Mouse (Mus musculus) forebrain, embryonic 13.5 days (tissue): ENCODE data around the gene Eif3g. TPM values are rescaled to one million over a fixed set of nuclear protein-coding genes. Genes with fewer than 3 reads are reported as not detected.
A peak's percentile ranks its signal among the peaks of the same experiment; 100 is the strongest.

Source experiments
- ATAC-seq: fragments of 200-750 bp; cut with Nextera tagmentation; 2 replicates; pipeline ENCODE4 v1.8.0; 2017
- H3K27ac ChIP-seq: fragments of 300-500 bp; sonication (generic); 2 replicates; pipeline ENCODE4 v1.5.1; 2015; ENCODE audit warnings: inconsistent platforms, mild to moderate bottlenecking, moderate library complexity
- H3K27me3 ChIP-seq: fragments of 300-500 bp; sonication (generic); 2 replicates; pipeline ENCODE4 v1.6.1; 2015; ENCODE audit warnings: mild to moderate bottlenecking, inconsistent platforms
- H3K36me3 ChIP-seq: fragments of 300-500 bp; sonication (generic); 2 replicates; pipeline ENCODE4 v1.6.1; 2015; ENCODE audit warnings: mild to moderate bottlenecking, inconsistent platforms; ENCODE audit not compliant: poor library complexity, severe bottlenecking
- H3K4me1 ChIP-seq: fragments of 300-500 bp; sonication (generic); 2 replicates; pipeline ENCODE4 v1.6.1; 2015; ENCODE audit warnings: inconsistent platforms
- H3K4me2 ChIP-seq: fragments of 300-500 bp; sonication (generic); 2 replicates; pipeline ENCODE4 v1.6.1; 2015; ENCODE audit warnings: inconsistent platforms, mild to moderate bottlenecking, moderate library complexity
- H3K4me3 ChIP-seq: fragments of 300-500 bp; sonication (generic); 2 replicates; pipeline ENCODE4 v1.5.1; 2015; ENCODE audit warnings: mild to moderate bottlenecking, inconsistent platforms
- H3K9ac ChIP-seq: fragments of 300-500 bp; sonication (generic); 2 replicates; pipeline ENCODE4 v1.6.1; 2015; ENCODE audit warnings: mild to moderate bottlenecking, inconsistent platforms
- H3K9me3 ChIP-seq: fragments of 300-500 bp; sonication (generic); replicated peaks from 2 replicates; pipeline ENCODE4 v1.6.1; 2016; ENCODE audit warnings: inconsistent platforms
- WGBS: fragments of 180-500 bp; shearing (Covaris S2); methylation state at CpG from one replicate; pipeline ENCODE4 v1.1.7; 2015; 5-methylcytosine and 5-hydroxymethylcytosine counted together
- polyA plus RNA-seq: library from polyadenylated mRNA; unstranded; fragments of >200 nt; fragmentation: Nextera tagmentation; extraction: Ambion mirVana; gene quantifications from 2 replicates; pipeline ENCODE4 v1.2.1, GENCODE M21; 2015

Eif3g gene
- 327 and 332 TPM in 2 replicates for polyA plus RNA-seq

- 5% methylated on average over 34 of the region's 34 CpGs for WGBS
- Histone ChIP-seq H3K9me3 (no peaks in the 10 kb centered on the region), H3K4me3 (peak within 1 kb of the TSS; percentile 97), H3K27me3 (peaks cover 3% of the 10 kb centered on the region; the same call in 1 of the 2 replicates), H3K36me3 (peaks cover 37% of the 10 kb centered on the region), H3K4me2 (peak within 1 kb of the TSS; percentile 99), H3K4me1 (peaks cover 15% of the 10 kb centered on the region), H3K9ac (peak within 1 kb of the TSS; percentile 95), H3K27ac (0 out of 2 replicates have a peak within 1 kb of the TSS, but pooled peaks have one; percentile 8)
- peak; percentile 90 for ATAC-seq
Observed at GRCm38 (mm10) chr9:20898511-20899073, at the start of gene Eif3g. Eif3g (minus strand) TSS chr9:20898623.

GRCm38 (mm10) chr9:20946066-20946880 is 47.9 kb upstream of the Eif3g start:
- 88% methylated on average over 16 of the region's 16 CpGs for WGBS

GRCm38 (mm10) chr9:20944697-20945370 is 46.4 kb upstream of the Eif3g start:
- ATAC-seq, result no peak
- H3K27me3 ChIP-seq, result no peaks in the 10 kb centered on the region
- no peak overlapping the region for H3K27ac ChIP-seq
- no peaks in the 10 kb centered on the region for H3K9me3 ChIP-seq
- no peak overlapping the region for H3K4me2 ChIP-seq
- H3K9ac ChIP-seq, result no peak overlapping the region
- WGBS, result 73% methylated on average over 4 of the region's 4 CpGs
- H3K36me3 ChIP-seq, result peaks cover 33% of the 10 kb centered on the region
- H3K4me1 ChIP-seq, result peaks cover 23% of the 10 kb centered on the region
- no peak overlapping the region for H3K4me3 ChIP-seq

More at GRCm38 (mm10) chr9:20946066-20946880, 47.9 kb upstream of the Eif3g start:
- H3K9ac ChIP-seq, result 0 out of 2 replicates have a peak overlapping the region, but pooled peaks have one; percentile 21
- H3K36me3 ChIP-seq, result peaks cover 18% of the 10 kb centered on the region
- no peak for ATAC-seq
- H3K9me3 ChIP-seq, result no peaks in the 10 kb centered on the region
- no peaks in the 10 kb centered on the region for H3K27me3 ChIP-seq
- H3K4me3 ChIP-seq, result no peak overlapping the region
- H3K4me2 ChIP-seq, result no peak overlapping the region
- no peak overlapping the region for H3K27ac ChIP-seq
- H3K4me1 ChIP-seq, result peaks cover 36% of the 10 kb centered on the region

GRCm38 (mm10) chr9:20943911-20944310 is 45.5 kb upstream of the Eif3g start:
- no peak overlapping the region for H3K27ac ChIP-seq
- H3K9me3 ChIP-seq, result no peaks in the 10 kb centered on the region
- H3K9ac ChIP-seq, result peak overlapping the region; percentile 54
- 7% methylated on average over 2 of the region's 2 CpGs for WGBS
- no peak overlapping the region for H3K4me3 ChIP-seq
- ATAC-seq, result peak; percentile 59; the same call in 1 of the 2 replicates
- H3K36me3 ChIP-seq, result peaks cover 42% of the 10 kb centered on the region
- H3K4me2 ChIP-seq, result no peak overlapping the region
- H3K27me3 ChIP-seq, result no peaks in the 10 kb centered on the region
- peaks cover 23% of the 10 kb centered on the region for H3K4me1 ChIP-seq

DNA sequence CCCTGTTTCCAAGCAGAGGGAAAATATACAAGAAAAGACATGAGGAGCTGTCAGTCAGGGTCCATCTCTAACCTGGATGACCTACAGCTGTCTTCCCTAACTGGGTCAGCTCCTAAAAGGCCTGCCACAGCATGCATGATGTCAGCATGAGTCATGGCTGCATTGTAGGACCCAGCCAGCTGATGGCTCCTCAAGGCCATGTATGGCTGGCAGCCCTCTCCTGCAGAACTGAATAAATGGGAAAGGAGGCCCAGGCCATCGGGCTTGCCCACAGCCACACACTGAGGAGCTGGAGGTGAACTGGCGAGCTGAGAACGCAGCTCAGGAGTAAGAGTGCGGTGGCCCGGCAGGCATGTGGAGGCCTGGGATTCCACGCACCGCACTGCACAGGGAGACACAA is 45.0 kb upstream of the Eif3g start:
- Histone ChIP-seq H3K9me3 (no peaks in the 10 kb centered on the region), H3K9ac (no peak overlapping the region), H3K4me3 (no peak overlapping the region), H3K27ac (no peak overlapping the region), H3K4me2 (no peak overlapping the region), H3K36me3 (peaks cover 47% of the 10 kb centered on the region), H3K4me1 (peaks cover 23% of the 10 kb centered on the region), H3K27me3 (no peaks in the 10 kb centered on the region)
- WGBS, result 93% methylated on average over 7 of the region's 7 CpGs
- no peak for ATAC-seq

DNA sequence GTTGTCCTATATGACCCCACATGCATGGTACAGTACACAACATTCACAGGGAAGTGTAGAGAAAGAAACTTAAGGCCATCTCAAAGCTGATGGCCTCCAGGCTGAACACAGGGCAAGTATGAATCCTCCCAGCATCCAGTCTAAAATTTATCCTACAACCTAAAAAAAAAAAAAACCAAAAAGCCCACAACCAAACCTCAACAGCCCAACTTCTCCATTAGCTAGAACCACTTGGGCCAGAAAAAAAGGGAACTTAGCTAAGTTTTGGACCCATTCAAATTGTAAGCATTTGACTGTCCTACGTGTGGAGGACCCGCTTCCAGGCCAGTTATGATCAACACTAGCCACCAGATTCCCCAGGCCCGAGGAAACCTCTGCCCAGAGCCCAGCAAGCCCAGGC is 24.8 kb upstream of the Eif3g start:
- 96% methylated on average over 3 of the region's 3 CpGs for WGBS
- H3K9ac ChIP-seq, result no peak overlapping the region
- H3K36me3 ChIP-seq, result peaks cover 98% of the 10 kb centered on the region
- no peaks in the 10 kb centered on the region for H3K4me1 ChIP-seq
- no peak overlapping the region for H3K4me3 ChIP-seq
- no peak overlapping the region for H3K4me2 ChIP-seq
- ATAC-seq, result no peak
- H3K27ac ChIP-seq, result no peak overlapping the region
- H3K27me3 ChIP-seq, result no peaks in the 10 kb centered on the region
- H3K9me3 ChIP-seq, result no peaks in the 10 kb centered on the region

DNA sequence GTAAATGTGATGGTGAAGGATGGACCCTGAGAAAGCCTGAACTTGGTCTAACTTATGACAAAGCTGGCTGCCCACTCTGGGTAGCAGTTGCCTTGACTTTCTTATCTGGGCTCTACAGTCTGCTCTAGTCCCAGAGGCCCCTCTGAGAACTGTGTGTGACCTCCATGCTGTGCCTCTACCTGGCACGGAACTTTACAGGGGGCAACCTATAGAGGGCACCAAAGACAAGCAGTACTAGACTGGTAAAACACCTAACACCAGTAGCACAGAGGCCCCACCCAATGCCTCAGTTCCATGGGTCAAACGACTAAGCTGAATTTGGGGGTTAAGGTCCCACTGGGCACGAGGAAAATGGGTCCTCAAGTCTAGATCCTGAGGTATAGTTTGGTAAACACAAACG is 17.7 kb upstream of the Eif3g start:
- ATAC-seq, result no peak
- Histone ChIP-seq H3K36me3 (peaks cover 100% of the 10 kb centered on the region), H3K9me3 (no peaks in the 10 kb centered on the region), H3K4me2 (no peak overlapping the region), H3K27me3 (no peaks in the 10 kb centered on the region), H3K4me1 (no peaks in the 10 kb centered on the region), H3K4me3 (no peak overlapping the region), H3K9ac (no peak overlapping the region), H3K27ac (no peak overlapping the region)
- 84% methylated on average over 4 of the region's 4 CpGs for WGBS

- WGBS, result 77% methylated on average over 9 of the region's 9 CpGs
- Histone ChIP-seq H3K4me1 (no peaks in the 10 kb centered on the region), H3K4me2 (no peak overlapping the region), H3K4me3 (no peak overlapping the region), H3K9ac (no peak overlapping the region), H3K36me3 (peaks cover 100% of the 10 kb centered on the region), H3K27me3 (no peaks in the 10 kb centered on the region), H3K9me3 (no peaks in the 10 kb centered on the region), H3K27ac (no peak overlapping the region)
- ATAC-seq, result no peak
Observed at GRCm38 (mm10) chr9:20909948-20910347, 11.5 kb upstream of the Eif3g start.

- peaks cover 33% of the 10 kb centered on the region for H3K36me3 ChIP-seq
- peaks cover 3% of the 10 kb centered on the region; the same call in 1 of the 2 replicates for H3K27me3 ChIP-seq
- H3K4me3 ChIP-seq, result no peak overlapping the region
- H3K4me1 ChIP-seq, result peaks cover 10% of the 10 kb centered on the region
- no peaks in the 10 kb centered on the region for H3K9me3 ChIP-seq
- ATAC-seq, result no peak
- no peak overlapping the region for H3K4me2 ChIP-seq
- H3K27ac ChIP-seq, result no peak overlapping the region
- whole genome bisulfite sequencing, result 49% methylated on average over 6 of the region's 6 CpGs
- H3K9ac ChIP-seq, result no peak overlapping the region
Observed at GRCm38 (mm10) chr9:20902174-20902491, 3.7 kb upstream of the Eif3g start.

GRCm38 (mm10) chr9:20901466-20902173 is 3.2 kb upstream of the Eif3g start:
- peaks cover 33% of the 10 kb centered on the region for H3K36me3 ChIP-seq
- no peak for ATAC-seq
- 18% methylated on average over 13 of the region's 13 CpGs for WGBS
- no peak overlapping the region for H3K4me2 ChIP-seq
- no peaks in the 10 kb centered on the region for H3K9me3 ChIP-seq
- peaks cover 15% of the 10 kb centered on the region for H3K4me1 ChIP-seq
- H3K27ac ChIP-seq, result no peak overlapping the region
- H3K4me3 ChIP-seq, result no peak overlapping the region
- peaks cover 3% of the 10 kb centered on the region; the same call in 1 of the 2 replicates for H3K27me3 ChIP-seq
- no peak overlapping the region for H3K9ac ChIP-seq

DNA sequence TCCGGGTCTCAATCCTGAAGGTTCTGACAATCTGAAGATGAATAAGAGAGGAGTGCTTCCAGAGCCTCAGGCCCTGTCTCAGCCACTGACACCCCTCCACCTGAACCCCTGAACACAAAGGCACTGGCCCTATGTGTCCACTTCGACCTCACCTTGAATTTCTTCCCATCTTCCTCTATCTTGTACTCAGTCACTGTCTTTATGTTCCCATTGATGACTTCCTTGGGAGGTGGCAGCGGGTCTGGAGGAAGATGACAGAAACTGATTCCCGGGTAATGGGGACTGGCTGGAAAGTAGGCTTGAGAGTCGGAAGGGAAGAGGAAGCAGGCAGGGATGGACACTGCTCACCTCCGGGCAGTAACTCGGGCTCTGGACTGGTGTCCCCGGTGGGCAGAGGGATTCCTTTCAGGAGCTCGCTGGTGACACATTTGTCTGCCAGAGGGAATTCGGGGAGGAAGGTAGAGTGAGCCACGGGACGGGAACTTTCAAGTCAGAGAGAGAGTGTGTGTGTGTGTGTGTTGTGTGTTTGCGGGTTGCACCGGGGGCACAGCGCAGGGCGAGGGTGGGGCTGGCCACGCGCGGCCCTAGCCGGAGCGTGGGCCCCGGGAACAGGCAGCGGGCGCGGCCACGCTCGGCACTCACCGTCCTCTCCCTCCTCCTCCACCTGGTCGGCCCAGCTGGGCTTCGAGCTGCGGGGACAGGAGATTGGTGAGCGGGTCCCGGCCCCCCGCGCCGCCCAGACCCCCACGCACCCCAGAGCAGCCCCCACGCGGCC is 500 bp downstream of the Eif3g start:
- H3K4me1 ChIP-seq, result peaks cover 15% of the 10 kb centered on the region
- H3K27me3 ChIP-seq, result peaks cover 3% of the 10 kb centered on the region; the same call in 1 of the 2 replicates
- H3K9ac ChIP-seq, result peak overlapping the region; percentile 95
- 0 out of 2 replicates have a peak overlapping the region, but pooled peaks have one; percentile 8 for H3K27ac ChIP-seq
- H3K4me2 ChIP-seq, result peak overlapping the region; percentile 99
- no peaks in the 10 kb centered on the region for H3K9me3 ChIP-seq
- 5% methylated on average over 33 of the region's 39 CpGs for WGBS
- peak overlapping the region; percentile 97 for H3K4me3 ChIP-seq
- ATAC-seq, result peak; percentile 56; the same call in 1 of the 2 replicates
- H3K36me3 ChIP-seq, result peaks cover 43% of the 10 kb centered on the region
